Mouse (Mus musculus): ENCODE data around the gene Zar1l.
"Not testable (repeated sequence)": the region's sequence is repeated elsewhere in the genome, so short reads cannot be mapped to it uniquely, and the experiment has no call there.

The Zar1l gene

DNA sequence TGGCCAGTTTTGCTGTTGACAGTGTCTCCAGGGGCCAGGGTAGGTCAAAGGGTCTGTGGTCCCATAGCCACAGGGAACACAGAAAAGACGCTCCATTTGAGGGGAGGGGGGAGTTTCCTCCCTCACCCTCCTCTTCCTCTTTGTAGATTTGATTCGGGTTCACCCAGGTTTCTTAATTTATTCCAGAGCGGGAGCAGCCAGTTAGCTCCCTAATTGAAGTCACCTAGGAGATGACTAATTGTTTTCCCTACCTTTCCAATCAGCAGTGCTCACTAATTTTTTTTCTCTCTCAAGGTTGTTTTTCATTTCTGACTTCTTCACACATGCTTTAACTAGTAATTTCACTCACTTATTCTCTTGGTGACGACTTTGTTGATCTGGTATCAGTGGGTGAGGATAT lies at the start of gene Zar1l:
Zar1l (minus strand) TSS at position 101 of the 400 bp plus-strand sequence.
- in situ Hi-C loops (cut with MboI; ENCODE audit: low sequenced_read_pairs) = no loop called here

DNA sequence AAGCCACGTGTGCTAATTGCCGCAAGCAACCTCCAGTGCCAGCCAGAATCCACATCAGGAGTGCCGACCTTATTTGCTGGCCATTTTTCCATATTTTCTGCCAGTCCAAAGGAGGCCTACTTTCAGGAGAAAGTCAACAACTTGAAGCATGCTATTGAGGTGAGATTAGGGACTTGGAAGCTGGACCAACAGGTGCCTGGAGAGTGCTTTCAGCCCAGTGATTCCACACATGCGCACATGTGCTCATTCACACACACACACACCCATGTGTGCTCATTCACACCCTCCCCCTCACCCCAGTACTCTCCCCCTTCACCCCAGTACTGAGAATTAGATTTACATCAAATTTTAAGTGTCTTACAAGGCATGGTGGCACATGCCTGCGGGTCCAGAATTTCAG lies 49.0 kb upstream of the Zar1l start:
- in situ Hi-C loops (cut with MboI; ENCODE audit: low sequenced_read_pairs) = no loop called here

DNA sequence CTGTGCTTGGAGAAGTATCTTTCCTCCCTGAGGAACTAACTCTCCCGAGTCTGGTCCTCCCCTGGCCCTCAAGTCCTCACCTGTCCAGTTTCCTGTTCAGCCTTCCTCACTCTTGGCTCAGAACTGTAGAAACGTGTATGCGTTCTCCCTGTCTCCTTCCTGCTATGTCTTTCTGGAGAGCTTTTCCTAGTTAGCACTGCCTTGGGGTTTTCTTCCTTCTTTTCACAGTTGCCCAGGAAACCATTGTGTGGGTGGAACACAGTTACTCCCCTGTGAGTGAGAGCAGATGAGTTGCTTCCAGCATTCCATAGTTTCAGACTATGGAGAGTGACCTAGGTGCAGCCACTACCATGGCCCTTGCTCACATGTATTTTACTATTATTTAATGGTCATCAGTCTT lies 48.3 kb upstream of the Zar1l start:
- in situ Hi-C loops (cut with MboI; ENCODE audit: low sequenced_read_pairs) = no loop called here

DNA sequence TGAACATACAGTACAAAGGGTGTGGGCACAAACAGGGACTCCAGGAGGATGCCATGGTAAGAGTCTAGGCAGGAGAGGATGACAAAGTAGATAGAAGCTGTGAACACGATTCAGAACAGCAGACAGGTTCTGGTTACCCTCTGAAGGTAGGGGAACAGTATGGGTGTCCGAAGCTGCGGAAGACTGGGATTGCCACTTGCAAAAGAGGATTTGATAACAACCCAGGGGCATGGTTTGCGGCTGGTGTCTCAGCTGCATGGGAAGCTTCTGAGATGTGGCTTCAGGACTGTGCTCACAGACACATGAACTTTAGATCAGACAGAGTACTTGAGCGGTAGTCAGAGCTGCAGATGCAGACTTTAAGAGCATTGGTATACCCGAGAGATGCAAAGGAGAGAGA lies 46.5 kb upstream of the Zar1l start:
- in situ Hi-C loops (cut with MboI; ENCODE audit: low sequenced_read_pairs) = no loop called here

DNA sequence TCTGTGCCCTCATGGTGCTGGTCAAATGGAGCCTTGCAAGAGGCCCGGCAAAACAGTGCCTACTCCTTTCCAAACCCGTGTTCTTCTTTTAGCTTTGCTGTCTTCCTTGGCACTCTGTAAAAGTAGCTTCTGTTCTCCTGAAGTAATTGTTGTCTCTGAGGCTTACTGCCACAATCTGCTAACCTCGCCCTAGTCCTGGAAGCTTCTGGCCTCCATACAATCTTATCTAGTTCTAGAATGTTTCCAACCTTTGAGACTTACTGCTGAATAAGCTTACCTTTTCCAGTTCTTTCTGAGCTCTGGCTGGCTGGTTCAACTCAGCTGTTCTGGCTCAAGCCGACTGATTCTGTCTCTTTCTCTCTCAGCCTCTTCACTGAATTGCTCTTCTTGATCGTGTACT lies 43.8 kb upstream of the Zar1l start:
- in situ Hi-C loops (cut with MboI; ENCODE audit: low sequenced_read_pairs) = no loop called here

DNA sequence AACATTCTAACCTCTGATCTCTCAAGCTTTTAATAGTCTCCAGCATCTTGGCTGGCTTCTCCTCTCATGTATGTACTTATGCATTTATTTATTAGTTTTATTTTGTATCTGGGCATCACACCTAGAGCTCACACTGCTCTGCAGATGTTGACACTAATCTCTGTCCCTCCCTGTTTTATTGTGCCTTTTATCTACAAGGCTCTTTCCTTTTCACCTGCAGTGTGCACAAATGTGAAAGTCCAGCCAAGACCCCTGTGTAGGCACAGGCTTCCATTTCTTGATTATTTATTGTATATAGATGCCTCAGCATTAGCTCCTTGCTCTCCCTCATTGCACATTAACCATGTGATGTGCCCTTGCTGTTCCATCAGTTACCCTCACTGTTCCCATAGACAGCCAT lies 43.4 kb upstream of the Zar1l start:
- in situ Hi-C loops (cut with MboI; ENCODE audit: low sequenced_read_pairs) = no loop called here

DNA sequence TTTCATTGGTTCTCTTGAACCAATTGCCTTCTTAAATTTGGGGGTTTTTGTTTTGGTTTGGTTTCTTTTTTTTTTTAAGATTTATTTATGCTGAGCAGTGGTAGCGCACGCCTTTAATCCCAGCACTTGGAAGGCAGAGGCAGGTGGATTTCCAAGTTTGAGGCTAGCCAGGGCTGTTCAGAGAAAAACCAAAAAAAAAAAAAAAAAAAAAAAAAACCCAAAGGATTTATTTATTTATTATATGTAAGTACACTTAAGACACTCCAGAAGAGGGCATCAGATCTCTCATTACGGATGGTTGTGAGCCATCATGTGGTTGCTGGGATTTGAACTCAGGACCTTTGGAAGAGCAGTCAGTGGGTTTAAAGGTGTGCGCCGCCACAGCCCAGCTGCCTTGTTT lies 42.9 kb upstream of the Zar1l start:
- in situ Hi-C loops (cut with MboI; ENCODE audit: low sequenced_read_pairs) = no loop called here

DNA sequence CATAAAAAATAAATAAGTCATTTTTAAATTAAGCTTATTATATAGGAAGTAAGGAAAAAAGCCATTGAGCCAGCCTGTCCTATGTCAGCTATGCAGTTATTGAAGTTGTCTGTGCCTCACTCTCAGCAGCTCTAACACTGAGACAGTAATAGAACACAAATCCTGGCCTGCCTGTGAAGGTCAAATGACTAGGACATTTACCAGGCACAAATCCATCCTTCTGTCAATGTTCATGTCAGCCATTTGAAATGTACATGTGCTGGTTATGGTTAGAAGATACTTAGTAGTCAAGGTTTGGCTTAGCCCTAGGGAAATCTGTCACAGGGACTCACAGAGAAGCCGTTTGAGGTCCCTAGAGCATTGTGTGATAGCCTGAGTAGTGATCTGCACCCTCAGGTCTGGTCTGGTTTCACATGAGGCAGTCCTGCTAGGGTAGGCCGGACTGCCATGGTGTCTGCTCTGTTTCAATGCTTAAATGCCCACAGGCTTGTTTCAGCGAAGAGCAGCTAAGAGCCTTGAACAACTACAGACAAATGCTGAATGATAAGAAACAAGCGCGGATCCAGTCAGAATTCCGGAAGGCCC lies 41.6 kb upstream of the Zar1l start:
- in situ Hi-C loops (cut with MboI; ENCODE audit: low sequenced_read_pairs) = no loop called here

DNA sequence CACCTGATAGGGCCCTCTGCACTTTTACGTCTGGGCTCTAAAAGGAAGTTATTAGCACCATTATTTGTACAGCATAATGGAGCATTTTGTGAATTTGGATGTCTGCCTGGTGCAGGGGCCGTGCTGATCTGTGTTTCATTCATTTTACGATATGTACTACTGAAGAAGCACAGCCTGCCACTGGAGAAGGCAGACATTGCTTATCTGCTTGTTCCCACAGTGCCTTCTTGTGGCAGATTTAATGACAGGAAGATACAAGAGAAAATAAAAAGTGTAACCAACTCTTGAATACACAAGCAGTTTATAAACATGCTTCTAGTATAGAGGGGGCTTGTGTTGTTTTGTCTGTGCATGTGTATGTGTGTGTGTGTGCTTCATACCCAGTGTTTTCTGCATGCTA lies 33.7 kb upstream of the Zar1l start:
- in situ Hi-C loops (cut with MboI; ENCODE audit: low sequenced_read_pairs) = no loop called here

DNA sequence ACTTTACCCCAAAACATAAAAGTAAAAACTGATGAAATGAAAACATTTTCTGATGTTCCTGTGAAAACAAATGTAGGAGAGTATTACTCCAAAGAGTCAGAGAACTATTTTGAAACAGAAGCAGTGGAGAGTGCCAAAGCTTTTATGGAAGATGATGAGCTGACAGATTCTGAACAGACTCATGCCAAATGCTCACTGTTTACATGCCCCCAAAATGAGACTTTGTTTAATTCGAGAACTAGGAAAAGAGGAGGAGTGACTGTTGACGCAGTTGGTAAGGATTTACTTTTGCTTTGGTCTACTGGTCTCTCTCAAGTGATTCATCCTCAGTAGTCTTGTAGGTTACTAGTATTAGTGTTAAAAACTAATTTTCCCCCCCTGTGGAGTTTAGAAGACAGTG lies 25.2 kb upstream of the Zar1l start:
- in situ Hi-C loops (cut with MboI; ENCODE audit: low sequenced_read_pairs) = no loop called here

DNA sequence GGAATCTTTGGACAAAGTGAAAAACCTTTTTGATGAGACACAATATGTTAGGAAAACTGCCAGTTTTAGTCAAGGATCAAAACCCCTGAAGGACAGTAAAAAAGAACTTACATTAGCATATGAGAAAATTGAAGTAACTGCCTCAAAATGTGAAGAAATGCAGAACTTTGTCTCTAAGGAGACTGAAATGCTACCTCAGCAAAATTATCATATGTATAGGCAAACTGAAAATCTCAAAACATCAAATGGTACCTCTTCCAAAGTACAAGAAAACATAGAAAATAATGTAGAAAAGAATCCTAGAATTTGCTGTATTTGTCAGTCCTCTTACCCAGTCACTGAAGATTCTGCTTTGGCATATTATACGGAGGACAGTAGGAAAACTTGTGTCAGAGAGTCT lies 23.3 kb upstream of the Zar1l start:
- in situ Hi-C loops (cut with MboI; ENCODE audit: low sequenced_read_pairs) = no loop called here

DNA sequence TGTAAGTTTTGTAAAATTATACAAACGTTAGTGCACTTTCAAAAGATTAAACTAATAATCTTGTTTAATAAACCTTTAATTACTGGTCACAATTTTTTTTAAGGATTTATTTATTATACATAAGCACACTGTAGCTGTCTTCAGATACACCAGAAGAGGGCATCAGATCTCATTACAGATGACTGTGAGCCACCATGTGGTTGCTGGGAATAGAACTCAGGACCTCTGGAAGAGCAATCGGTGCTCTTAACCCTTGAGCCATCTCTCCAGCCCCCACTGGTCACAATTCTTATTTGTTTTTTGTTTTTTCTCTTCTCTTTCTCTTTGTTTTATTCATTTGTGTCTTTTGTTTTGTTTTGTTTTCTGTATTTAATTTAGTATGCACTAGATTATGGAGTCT lies 7.3 kb upstream of the Zar1l start:
- in situ Hi-C loops (cut with MboI; ENCODE audit: low sequenced_read_pairs) = no loop called here

DNA sequence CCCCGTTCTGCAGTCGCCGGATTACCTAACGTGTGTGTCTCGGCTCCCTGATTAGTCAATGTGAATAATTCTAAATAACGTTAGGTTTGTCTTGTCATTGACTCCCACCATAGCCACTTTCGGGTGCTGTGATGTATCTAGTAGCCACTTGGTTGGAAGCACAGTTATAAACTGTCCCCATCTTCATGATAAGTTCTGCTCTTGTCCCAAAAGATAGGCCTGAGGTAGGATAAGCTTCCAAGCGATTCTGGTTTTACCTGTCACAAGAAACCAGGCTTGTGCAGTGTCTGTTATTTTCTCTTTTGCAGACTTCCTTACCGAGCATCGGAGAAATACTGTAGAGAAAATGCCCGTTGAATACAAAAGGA lies 4.9 kb upstream of the Zar1l start:
- in situ Hi-C loops (cut with MboI; ENCODE audit: low sequenced_read_pairs) = no loop called here

DNA sequence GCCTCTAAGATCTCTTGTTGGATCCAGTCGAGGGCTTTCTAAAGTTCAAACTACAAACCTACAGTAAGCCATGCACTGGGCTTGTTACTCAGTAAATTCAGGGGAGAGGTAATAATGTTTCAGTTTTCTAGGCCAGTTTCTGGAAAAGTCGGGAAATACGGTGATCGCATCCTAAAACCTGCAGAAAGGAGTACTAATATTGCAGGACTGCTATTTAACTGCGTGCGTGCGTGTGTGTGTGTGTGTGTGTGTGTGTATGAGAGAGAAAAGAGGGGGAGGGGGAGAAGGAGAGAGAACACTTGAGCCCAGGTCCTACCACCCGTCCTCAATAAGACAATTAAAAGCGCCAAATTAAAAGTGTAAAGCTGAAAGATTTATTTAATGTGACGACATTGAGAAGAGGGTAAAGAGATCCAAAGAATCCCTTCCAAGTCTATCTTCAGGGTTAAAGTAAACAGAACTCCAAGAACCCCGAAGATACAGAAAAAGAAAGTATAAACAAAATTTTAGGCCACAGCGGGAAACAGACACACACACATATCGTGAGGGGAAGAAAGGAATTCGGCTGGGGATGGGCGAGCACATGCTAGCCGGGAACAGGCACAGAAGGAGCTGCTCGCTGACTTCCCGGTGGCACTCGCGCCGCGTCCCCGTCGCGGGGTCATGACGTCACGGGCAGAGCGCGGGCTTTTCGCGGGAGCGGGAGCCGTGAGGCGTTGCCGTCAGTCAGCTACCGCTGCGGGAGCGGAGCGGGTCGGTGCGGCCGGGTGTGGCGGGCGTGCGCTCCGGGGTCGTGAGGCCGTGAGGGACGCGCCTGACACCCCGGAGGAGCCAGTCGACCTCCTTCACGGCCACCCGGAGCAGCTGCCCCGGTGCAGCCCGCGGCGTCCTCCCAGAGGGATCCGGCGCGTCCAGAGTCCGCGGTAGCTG lies 4.2 kb upstream of the Zar1l start, which contains the start of gene Brca2:
Brca2 (plus strand) TSS at position 694 of the 930 bp plus-strand sequence.
- in situ Hi-C loops (cut with MboI; ENCODE audit: low sequenced_read_pairs) = no loop called here

DNA sequence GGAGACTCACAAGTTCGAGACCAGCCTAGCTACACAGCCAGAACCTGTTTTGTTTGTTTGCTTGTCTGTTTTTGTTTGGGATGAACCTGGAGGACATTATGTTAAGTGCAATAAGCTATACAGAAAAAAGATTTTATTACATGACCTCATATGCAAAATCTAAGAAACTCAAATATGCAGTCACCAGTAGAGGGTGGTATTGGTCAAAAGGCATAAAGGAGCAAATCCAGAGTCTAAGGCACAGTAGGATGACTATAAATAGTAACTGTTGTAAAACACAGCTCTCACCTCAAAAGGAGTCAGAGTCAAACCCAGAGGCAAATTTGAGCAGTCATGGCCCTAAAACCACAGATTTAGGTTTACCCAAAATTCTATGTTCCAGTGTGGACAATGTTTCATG lies 1.6 kb upstream of the Zar1l start:
- in situ Hi-C loops (cut with MboI; ENCODE audit: low sequenced_read_pairs) = no loop called here

DNA sequence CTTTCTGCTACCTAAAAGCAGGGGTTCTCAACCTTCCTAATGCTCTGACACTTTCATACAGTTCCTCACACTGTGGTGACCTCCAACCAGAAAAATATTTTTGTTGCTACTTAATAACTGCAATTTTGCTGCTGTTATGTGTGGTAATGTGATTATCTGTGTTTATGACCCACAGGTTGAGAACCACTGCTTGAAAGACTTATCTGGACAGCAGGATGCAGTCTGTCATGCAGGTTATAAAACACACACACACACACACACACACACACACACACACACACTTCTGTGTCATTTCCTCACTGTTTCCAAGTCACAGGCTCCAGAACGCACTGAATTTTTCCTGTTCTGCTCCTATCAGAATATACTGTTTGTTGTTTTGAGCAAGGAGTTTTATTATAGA lies 3.9 kb downstream of the Zar1l start:
- in situ Hi-C loops (cut with MboI; ENCODE audit: low sequenced_read_pairs) = no loop called here

DNA sequence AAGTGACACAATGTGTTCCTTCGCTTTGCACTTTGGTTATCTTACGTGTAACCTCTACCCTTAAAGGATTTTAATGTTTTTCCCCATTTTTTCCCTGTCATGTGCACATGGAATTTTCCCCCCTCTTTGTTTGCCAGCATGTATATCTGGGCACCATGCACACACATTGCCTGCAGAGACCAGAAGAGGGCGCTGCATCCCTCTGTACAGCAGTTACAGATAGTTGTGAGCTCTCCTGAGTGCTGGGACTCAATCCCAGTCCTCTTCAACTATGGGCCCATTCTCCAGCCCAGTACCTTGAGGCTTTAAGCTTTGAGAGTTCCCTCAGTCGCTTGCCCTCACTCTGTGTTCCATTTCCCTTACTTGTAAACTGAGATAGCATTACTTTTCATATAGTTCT lies 4.7 kb downstream of the Zar1l start:
- in situ Hi-C loops (cut with MboI; ENCODE audit: low sequenced_read_pairs) = no loop called here

DNA sequence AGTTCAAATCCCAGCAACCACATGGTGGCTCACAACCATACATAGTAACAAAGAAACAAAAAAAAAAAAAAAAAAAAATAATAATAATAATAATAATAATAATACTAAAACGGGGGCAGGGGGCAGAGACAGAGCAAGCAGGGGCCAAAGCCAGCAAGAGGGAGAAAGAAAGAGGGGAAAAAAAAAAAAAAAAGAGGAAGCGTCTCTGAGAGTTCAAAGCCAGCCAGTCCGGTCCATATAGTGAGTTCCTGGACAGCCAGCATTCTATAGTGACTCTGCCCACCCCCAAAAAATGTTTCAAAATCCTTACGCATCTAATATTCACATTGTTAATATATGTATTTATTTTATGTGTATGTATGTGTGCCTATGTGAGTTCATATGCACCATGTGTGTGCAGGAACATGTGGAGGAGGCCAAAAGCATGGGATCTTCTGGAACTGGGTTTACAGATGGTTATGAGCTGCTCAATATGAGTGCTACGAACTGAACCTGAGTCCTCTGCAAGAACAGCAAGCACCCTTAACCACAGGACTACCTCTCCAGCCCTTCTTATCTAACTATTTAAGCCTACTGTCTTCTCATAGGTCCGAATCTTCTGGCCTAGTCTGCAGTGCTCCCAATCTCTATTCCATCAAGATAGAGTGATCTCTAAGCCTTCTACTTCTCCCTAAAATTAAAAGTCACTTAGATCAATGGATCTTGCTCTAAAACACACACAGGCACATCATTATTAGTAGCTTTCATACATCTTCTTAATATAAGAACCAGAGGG lies 7.3 kb downstream of the Zar1l start:
- in situ Hi-C loops (cut with MboI; ENCODE audit: low sequenced_read_pairs) = no loop called here

DNA sequence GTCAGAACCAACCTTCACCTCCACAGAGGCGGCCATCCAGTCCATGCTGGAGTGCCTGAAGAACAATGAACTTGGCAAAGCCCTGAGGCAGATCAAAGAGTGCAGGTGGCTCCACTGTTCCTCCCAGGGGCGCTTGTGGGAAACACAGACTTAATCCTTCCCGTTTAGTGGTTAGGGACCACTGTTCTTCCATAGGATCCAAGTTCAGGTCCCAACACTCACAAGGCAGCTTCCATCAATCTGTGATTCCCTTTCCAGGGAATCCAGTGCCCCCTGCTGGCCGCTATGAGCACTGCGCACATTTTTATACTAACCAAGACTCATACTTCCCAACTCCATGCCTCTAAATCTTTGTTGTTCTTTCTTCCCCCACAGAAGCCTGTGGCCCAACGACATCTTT lies 22.2 kb downstream of the Zar1l start:
- in situ Hi-C loops (cut with MboI; ENCODE audit: low sequenced_read_pairs) = no loop called here

DNA sequence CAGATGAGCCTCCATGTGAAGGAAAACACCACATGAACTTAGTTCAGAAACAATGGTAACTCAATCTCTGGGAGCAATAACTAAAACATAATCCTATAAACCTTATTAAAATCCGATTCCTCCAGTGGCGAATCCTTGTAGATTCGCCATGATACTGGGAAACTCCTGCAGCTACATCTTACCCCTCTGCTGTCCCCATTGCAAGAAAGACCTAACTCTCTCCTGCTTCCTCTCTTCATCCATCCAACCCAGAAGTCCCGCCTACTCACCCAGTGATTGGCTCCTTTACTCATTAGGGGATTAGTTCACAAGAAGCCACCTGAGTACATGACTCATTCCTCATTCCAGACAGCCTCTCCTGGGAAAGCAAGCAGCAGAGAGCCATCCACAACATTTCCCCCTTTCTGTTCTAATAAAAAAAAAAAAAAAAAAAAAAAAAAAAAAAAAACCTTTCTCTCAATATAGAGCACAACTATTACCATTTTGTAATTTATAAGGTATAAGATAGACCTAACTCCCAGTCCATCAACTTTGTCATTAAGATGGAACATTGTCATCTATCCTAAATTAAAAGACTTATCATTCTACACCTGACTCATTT lies 26.3 kb downstream of the Zar1l start:
- in situ Hi-C loops (cut with MboI; ENCODE audit: low sequenced_read_pairs) = not testable (repeated sequence)

DNA sequence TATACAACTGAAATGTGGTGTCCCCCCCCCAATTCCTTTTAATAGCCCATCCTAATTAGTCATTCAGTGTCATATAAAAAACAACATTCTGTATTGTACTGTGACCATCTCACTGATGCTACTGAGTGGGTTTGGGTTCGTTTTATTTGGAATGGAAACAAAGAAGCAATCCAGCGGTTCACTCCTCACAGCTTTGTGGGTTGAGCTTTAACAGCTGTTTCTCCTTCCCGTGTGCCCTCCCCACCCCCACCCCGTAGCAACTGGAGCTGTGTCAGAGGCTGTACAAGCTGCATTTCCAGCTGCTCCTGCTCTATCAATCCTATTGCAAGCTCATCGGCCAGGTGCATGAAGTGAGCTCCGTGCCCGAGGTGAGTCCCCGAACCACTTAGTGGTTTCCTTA lies 27.1 kb downstream of the Zar1l start:
- in situ Hi-C loops (cut with MboI; ENCODE audit: low sequenced_read_pairs) = no loop called here

All from CH12F3 (cell line).